Mouse (Mus musculus) MEL (cell line): ENCODE data around the gene Vsir.

Experiments used
- CTCF ChIP-seq, 3 experiments: IDR thresholded peaks in 2 of 3; conservative IDR thresholded peaks in 1 of 3; 2 replicates each; pipeline ENCODE4 v1.5.1; 2011 to 2012; ENCODE audit warnings: low read length in 3 of 3, low read depth in 2 of 3, mild to moderate bottlenecking in 2 of 3, improper control_type of control experiment in 1 of 3, inconsistent platforms in 1 of 3, mixed read lengths in 1 of 3, moderate library complexity in 1 of 3; ENCODE audit not compliant: control insufficient read depth in 1 of 3, insufficient read depth in 1 of 3, poor library complexity in 1 of 3, severe bottlenecking in 1 of 3
- E2F4 ChIP-seq: IDR thresholded peaks from 2 replicates; pipeline ENCODE4 v1.6.1; 2011; ENCODE audit warnings: low read depth, low read length, improper control_type of control experiment, borderline replicate concordance
- MYC ChIP-seq: IDR thresholded peaks from 2 replicates; pipeline ENCODE4 v1.6.1; 2011; ENCODE audit warnings: low read depth, mild to moderate bottlenecking, low read length, improper control_type of control experiment, moderate library complexity
- NELFE ChIP-seq: IDR thresholded peaks from 2 replicates; pipeline ENCODE4 v1.6.1; 2011; ENCODE audit warnings: low read depth, low read length, improper control_type of control experiment
- POLR2A ChIP-seq, 2 experiments: IDR thresholded peaks; 2 replicates each; pipeline ENCODE4 v1.6.1; 2011 to 2012; ENCODE audit warnings: low read length in 2 of 2, mild to moderate bottlenecking in 2 of 2, control low read depth in 1 of 2, improper control_type of control experiment in 1 of 2, low read depth in 1 of 2, moderate library complexity in 1 of 2; ENCODE audit not compliant: control insufficient read depth in 1 of 2, insufficient read depth in 1 of 2, poor library complexity in 1 of 2
- POLR2AphosphoS2 ChIP-seq: IDR thresholded peaks from 2 replicates; pipeline ENCODE4 v1.6.1; 2011; ENCODE audit warnings: low read length, improper control_type of control experiment
- POLR2AphosphoS5 ChIP-seq: IDR thresholded peaks from 2 replicates; pipeline ENCODE4 v1.6.1; 2012; ENCODE audit warnings: low read depth, borderline replicate concordance, mild to moderate bottlenecking, inconsistent platforms, low read length, moderate library complexity, mixed read lengths

GRCm38 (mm10) chr10:60367145-60367544 lies 20.5 kb downstream of the Vsir start:
- TF ChIP-seq POLR2A (IDR thresholded peaks at IDR 0.05; ENCODE audit: control insufficient read depth in 1 of 2, insufficient read depth in 1 of 2, low read depth in 1 of 2, low read length in 2 of 2, poor library complexity in 1 of 2) (no peak), POLR2AphosphoS2 (no peak), MYC (no peak), POLR2AphosphoS5 (no peak), CTCF (IDR thresholded peaks at IDR 0.05 in 2 of 3, conservative IDR thresholded peaks at IDR 0.05 in 1 of 3; ENCODE audit: control insufficient read depth in 1 of 3, insufficient read depth in 1 of 3, low read depth in 2 of 3, low read length in 3 of 3, poor library complexity in 1 of 3, severe bottlenecking in 1 of 3) (no peak), E2F4 (no peak), NELFE (no peak)
